Mouse (Mus musculus) forebrain, embryonic 10.5 days (tissue): ENCODE results near the gene Notch3. TPM values are rescaled to one million over a fixed set of nuclear protein-coding genes. Genes with fewer than 3 reads are reported as not detected.

ENCODE experiments used
- DNase-seq: peaks from one replicate; pipeline ENCODE4 v3.0.0-alpha.2; 2017; ENCODE audit warnings: low spot score; ENCODE audit errors: extremely low spot score
- H3K27ac ChIP-seq: fragments of 300-500 bp; sonication (generic); 2 replicates; pipeline ENCODE4 v1.5.1; 2016; ENCODE audit warnings: mild to moderate bottlenecking
- H3K27me3 ChIP-seq: fragments of 300-500 bp; sonication (generic); 2 replicates; pipeline ENCODE4 v1.6.1; 2016; ENCODE audit warnings: mild to moderate bottlenecking; ENCODE audit not compliant: poor library complexity, severe bottlenecking
- H3K36me3 ChIP-seq: fragments of 300-500 bp; sonication (generic); replicated peaks from 2 replicates; pipeline ENCODE4 v1.6.1; 2016; ENCODE audit warnings: mild to moderate bottlenecking, moderate library complexity
- H3K4me1 ChIP-seq: fragments of 300-500 bp; sonication (generic); 2 replicates; pipeline ENCODE4 v1.6.1; 2016
- H3K4me3 ChIP-seq: fragments of 300-500 bp; sonication (generic); 2 replicates; pipeline ENCODE4 v1.5.1; 2016; ENCODE audit warnings: mild to moderate bottlenecking, moderate library complexity
- H3K9me3 ChIP-seq: fragments of 300-500 bp; sonication (generic); 2 replicates; pipeline ENCODE4 v1.6.1; 2016; ENCODE audit warnings: mild to moderate bottlenecking, moderate library complexity
- WGBS: fragments of 180-500 bp; shearing (Covaris S2); methylation state at CpG from one replicate; pipeline ENCODE4 v1.1.7; 2016; 5-methylcytosine and 5-hydroxymethylcytosine counted together
- polyA plus RNA-seq: library from polyadenylated mRNA; unstranded; fragments of >200 nt; fragmentation: Nextera tagmentation; extraction: Ambion mirVana; gene quantifications from 2 replicates; pipeline ENCODE4 v1.2.1, GENCODE M21; 2016

Gene Notch3
- polyA plus RNA-seq, 1 experiment from 2014 or later: 24.4 TPM

GRCm38 (mm10) chr17:32163910-32164650 lies 2.6 kb downstream of the Notch3 start:
- Histone ChIP-seq H3K27ac (peak overlapping the region; percentile 51; the same call in 1 of the 2 replicates), H3K36me3 (peaks cover 37% of the 10 kb centered on the region), H3K9me3 (no peaks in the 10 kb centered on the region), H3K4me1 (peaks cover 66% of the 10 kb centered on the region), H3K27me3 (peaks cover 35% of the 10 kb centered on the region), H3K4me3 (peak overlapping the region; percentile 63; the same call in 1 of the 2 replicates)
- no peak for DNase-seq
- 72% methylated on average over 6 of the region's 6 CpGs for WGBS

- Histone ChIP-seq H3K36me3 (peaks cover 55% of the 10 kb centered on the region), H3K27me3 (peaks cover 27% of the 10 kb centered on the region; the same call in 1 of the 2 replicates), H3K4me3 (peak overlapping the region; percentile 63), H3K4me1 (peaks cover 60% of the 10 kb centered on the region), H3K27ac (peak overlapping the region; percentile 74), H3K9me3 (no peaks in the 10 kb centered on the region)
- WGBS: 2% methylated on average over 58 of the region's 58 CpGs
- peak; percentile 71 for DNase-seq
These were observed 4.4 kb downstream of the Notch3 start for GRCm38 (mm10) chr17:32162112-32162850.

DNA sequence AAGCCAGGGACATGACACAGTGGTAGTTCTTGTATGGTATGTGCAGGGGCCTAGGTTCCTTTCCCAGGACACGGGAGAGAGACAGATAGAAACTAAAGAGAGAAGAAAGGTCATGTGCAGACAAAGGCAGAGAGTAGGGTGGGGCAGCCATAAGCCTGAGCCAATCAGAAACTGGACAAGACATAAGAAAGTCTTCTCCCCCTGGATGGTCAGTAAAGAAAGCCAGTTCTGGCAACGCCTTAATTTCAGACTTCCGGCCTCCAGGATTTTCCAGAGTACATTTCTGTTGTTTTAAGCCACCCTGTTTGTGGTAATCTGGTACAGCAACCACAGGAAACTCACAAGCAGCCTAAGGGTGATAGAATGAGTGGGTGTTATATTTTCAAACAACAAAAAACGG lies 5.8 kb downstream of the Notch3 start:
- H3K27me3 ChIP-seq: peaks cover 25% of the 10 kb centered on the region; the same call in 1 of the 2 replicates
- WGBS: 82% methylated on average over 4 of the region's 4 CpGs
- no peak overlapping the region for H3K27ac ChIP-seq
- no peaks in the 10 kb centered on the region for H3K9me3 ChIP-seq
- H3K4me3 ChIP-seq: no peak overlapping the region
- no peak for DNase-seq
- peaks cover 67% of the 10 kb centered on the region for H3K36me3 ChIP-seq
- peaks cover 52% of the 10 kb centered on the region for H3K4me1 ChIP-seq

DNA sequence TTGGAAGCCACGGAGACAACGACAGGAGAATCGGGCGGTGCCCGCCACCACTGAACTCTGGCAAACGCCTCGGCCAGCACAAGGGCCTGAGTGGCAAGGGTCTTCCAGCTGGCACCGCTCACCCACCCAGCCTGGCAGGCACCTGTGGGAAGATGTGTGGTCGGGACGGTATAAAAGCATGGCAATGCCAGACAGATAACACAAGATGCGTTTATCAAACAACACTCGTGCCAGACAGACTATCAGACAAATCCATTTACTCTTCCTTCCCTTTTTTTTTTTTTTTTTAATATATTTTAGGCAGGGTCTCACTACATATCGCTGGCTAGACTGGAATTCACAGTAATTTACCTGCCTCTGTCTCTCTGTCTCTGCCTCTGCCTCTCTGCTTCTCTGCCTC lies 7.8 kb downstream of the Notch3 start:
- H3K36me3 ChIP-seq: peaks cover 82% of the 10 kb centered on the region
- H3K4me1 ChIP-seq: peaks cover 32% of the 10 kb centered on the region
- peaks cover 20% of the 10 kb centered on the region; the same call in 1 of the 2 replicates for H3K27me3 ChIP-seq
- WGBS: 95% methylated on average over 13 of the region's 13 CpGs
- DNase-seq: no peak
- no peaks in the 10 kb centered on the region for H3K9me3 ChIP-seq
- H3K27ac ChIP-seq: no peak overlapping the region
- H3K4me3 ChIP-seq: no peak overlapping the region

- DNase-seq: no peak
- no peaks in the 10 kb centered on the region for H3K9me3 ChIP-seq
- H3K27me3 ChIP-seq: no peaks in the 10 kb centered on the region
- 96% methylated on average over 8 of the region's 8 CpGs for WGBS
- no peak overlapping the region for H3K4me3 ChIP-seq
- H3K27ac ChIP-seq: no peak overlapping the region
- H3K4me1 ChIP-seq: peaks cover 7% of the 10 kb centered on the region
- peaks cover 98% of the 10 kb centered on the region for H3K36me3 ChIP-seq
These were observed 19.9 kb downstream of the Notch3 start for GRCm38 (mm10) chr17:32146718-32147117.

- DNase-seq: peak; percentile 79
- H3K4me1 ChIP-seq: peaks cover 7% of the 10 kb centered on the region
- 25% methylated on average over 39 of the region's 39 CpGs for WGBS
- peak overlapping the region; percentile 19 for H3K4me3 ChIP-seq
- peaks cover 98% of the 10 kb centered on the region for H3K36me3 ChIP-seq
- 0 out of 2 replicates have a peak overlapping the region, but pooled peaks have one; percentile 59 for H3K27ac ChIP-seq
- H3K27me3 ChIP-seq: no peaks in the 10 kb centered on the region
- no peaks in the 10 kb centered on the region for H3K9me3 ChIP-seq
These were observed 23.5 kb downstream of the Notch3 start for GRCm38 (mm10) chr17:32142907-32143854.

DNA sequence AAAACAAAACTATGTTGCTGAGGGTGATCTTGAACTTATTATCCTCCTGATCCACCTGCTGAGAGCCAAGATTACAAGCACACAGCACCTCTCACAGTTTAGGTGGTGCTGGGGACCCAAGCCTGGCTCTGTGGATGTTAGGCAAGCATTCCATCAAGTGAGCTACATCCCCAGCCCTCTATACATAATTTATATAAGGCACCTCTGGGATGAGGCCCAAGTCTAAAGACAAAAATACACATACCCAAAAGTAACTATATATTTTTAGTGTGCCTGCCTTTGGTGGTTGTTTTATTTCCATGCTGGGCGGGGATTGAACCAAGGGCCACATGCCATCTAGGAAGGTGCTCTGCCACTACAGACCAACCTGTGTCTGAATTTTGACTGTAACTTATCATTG lies 24.4 kb downstream of the Notch3 start:
- H3K27ac ChIP-seq: no peak overlapping the region
- no peak for DNase-seq
- no peaks in the 10 kb centered on the region for H3K9me3 ChIP-seq
- no peaks in the 10 kb centered on the region for H3K27me3 ChIP-seq
- no peak overlapping the region for H3K4me3 ChIP-seq
- peaks cover 98% of the 10 kb centered on the region for H3K36me3 ChIP-seq
- 84% methylated on average over 1 of the region's 1 CpGs for WGBS
- peaks cover 7% of the 10 kb centered on the region for H3K4me1 ChIP-seq

- no peak overlapping the region for H3K27ac ChIP-seq
- H3K4me3 ChIP-seq: no peak overlapping the region
- no peaks in the 10 kb centered on the region for H3K4me1 ChIP-seq
- WGBS: 96% methylated on average over 16 of the region's 16 CpGs
- DNase-seq: no peak
- no peaks in the 10 kb centered on the region for H3K9me3 ChIP-seq
- H3K27me3 ChIP-seq: no peaks in the 10 kb centered on the region
- peaks cover 99% of the 10 kb centered on the region for H3K36me3 ChIP-seq
These were observed 33.3 kb downstream of the Notch3 start for GRCm38 (mm10) chr17:32133375-32133774.

- H3K4me1 ChIP-seq: no peaks in the 10 kb centered on the region
- no peaks in the 10 kb centered on the region for H3K9me3 ChIP-seq
- H3K36me3 ChIP-seq: peaks cover 99% of the 10 kb centered on the region
- no peak for DNase-seq
- H3K4me3 ChIP-seq: no peak overlapping the region
- H3K27ac ChIP-seq: no peak overlapping the region
- H3K27me3 ChIP-seq: no peaks in the 10 kb centered on the region
- WGBS: 96% methylated on average over 11 of the region's 11 CpGs
These were observed 34.6 kb downstream of the Notch3 start for GRCm38 (mm10) chr17:32132087-32132486.

DNA sequence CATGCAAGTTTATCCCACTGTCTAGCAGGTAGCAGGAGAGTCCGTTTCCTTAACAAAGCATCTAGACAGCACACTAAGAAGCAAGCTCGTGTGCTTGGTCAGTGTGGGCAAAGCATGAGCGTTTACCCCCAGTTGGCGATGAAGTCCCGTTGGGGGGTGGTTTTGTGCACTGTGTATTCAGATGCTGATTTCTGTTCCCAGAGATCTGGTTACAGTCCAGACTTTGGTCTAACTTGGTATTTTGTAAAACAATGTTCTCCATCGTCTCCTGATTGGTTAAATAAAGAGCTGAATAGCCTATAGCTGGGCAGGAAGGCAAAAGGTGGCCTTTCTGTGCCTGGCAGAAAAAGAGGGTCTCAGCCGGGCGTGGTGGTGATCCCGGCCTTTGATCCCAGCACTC lies 36.1 kb downstream of the Notch3 start:
- Histone ChIP-seq H3K27ac (no peak overlapping the region), H3K4me1 (no peaks in the 10 kb centered on the region), H3K9me3 (no peaks in the 10 kb centered on the region), H3K27me3 (no peaks in the 10 kb centered on the region), H3K36me3 (peaks cover 99% of the 10 kb centered on the region), H3K4me3 (no peak overlapping the region)
- WGBS: 95% methylated on average over 9 of the region's 9 CpGs
- no peak for DNase-seq

DNA sequence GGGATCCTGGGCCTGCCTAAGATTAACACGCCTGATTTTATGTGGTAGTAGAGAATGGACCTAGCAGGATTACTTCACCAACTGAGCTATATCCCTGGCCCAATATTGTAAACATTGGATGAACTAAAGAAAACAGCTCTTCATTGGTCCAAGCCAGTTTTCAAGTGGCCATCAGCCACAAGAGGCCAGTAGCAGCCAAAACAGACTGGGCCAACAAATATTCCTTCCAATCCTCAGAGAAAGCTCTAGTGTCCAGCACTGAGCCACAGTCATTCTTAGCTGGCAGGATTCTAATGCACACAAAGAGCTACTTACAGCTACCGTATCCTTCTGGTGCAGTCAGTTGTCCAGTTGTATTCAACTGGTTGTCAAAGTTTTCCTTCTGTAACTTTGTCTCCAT lies 39.5 kb downstream of the Notch3 start:
- no peaks in the 10 kb centered on the region for H3K9me3 ChIP-seq
- WGBS: 96% methylated on average over 2 of the region's 2 CpGs
- no peaks in the 10 kb centered on the region for H3K27me3 ChIP-seq
- DNase-seq: no peak
- H3K27ac ChIP-seq: no peak overlapping the region
- H3K36me3 ChIP-seq: peaks cover 99% of the 10 kb centered on the region
- H3K4me1 ChIP-seq: peaks cover under 1% of the 10 kb centered on the region
- H3K4me3 ChIP-seq: no peak overlapping the region

- Histone ChIP-seq H3K27ac (no peak overlapping the region), H3K4me3 (no peak overlapping the region), H3K27me3 (no peaks in the 10 kb centered on the region), H3K36me3 (peaks cover 99% of the 10 kb centered on the region), H3K9me3 (no peaks in the 10 kb centered on the region), H3K4me1 (peaks cover 5% of the 10 kb centered on the region)
- no peak for DNase-seq
- WGBS: 84% methylated on average over 3 of the region's 3 CpGs
These were observed 41.2 kb downstream of the Notch3 start for GRCm38 (mm10) chr17:32125407-32125806.
